Mouse (Mus musculus) lung, postnatal 0 days (tissue): ENCODE data around the gene Mphosph10. TPM values are rescaled to one million over a fixed set of nuclear protein-coding genes. Genes with fewer than 3 reads are reported as not detected.

Experiments
- ATAC-seq: fragments of 200-750 bp; cut with Nextera tagmentation; 2 replicates; pipeline ENCODE4 v1.8.0; 2017; ENCODE audit warnings: moderate library complexity
- DNase-seq: peaks from one replicate; pipeline ENCODE4 v3.0.0-alpha.2; 2016; ENCODE audit warnings: low spot score
- H3K27ac ChIP-seq: fragments of 300-500 bp; sonication (generic); 2 replicates; pipeline ENCODE4 v1.5.1; 2014; ENCODE audit warnings: antibody characterized with exemption, mild to moderate bottlenecking, low read length, mixed read lengths
- H3K27me3 ChIP-seq: fragments of 300-500 bp; sonication (generic); replicated peaks from 2 replicates; pipeline ENCODE4 v1.6.1; 2014; ENCODE audit warnings: low read length, mixed read lengths; ENCODE audit not compliant: insufficient read depth
- H3K36me3 ChIP-seq: fragments of 300-500 bp; sonication (generic); 2 replicates; pipeline ENCODE4 v1.6.1; 2014; ENCODE audit warnings: low read length, mixed read lengths; ENCODE audit not compliant: insufficient read depth
- H3K4me1 ChIP-seq: fragments of 300-500 bp; sonication (generic); 2 replicates; pipeline ENCODE4 v1.6.1; 2014; ENCODE audit warnings: antibody characterized with exemption, low read depth, low read length, mixed read lengths; ENCODE audit not compliant: insufficient read depth
- H3K4me2 ChIP-seq: fragments of 300-500 bp; sonication (generic); replicated peaks from 2 replicates; pipeline ENCODE4 v1.6.1; 2014; ENCODE audit warnings: low read depth, mild to moderate bottlenecking, low read length, moderate library complexity, mixed read lengths
- H3K4me3 ChIP-seq: fragments of 300-500 bp; sonication (generic); 2 replicates; pipeline ENCODE4 v1.5.1; 2014; ENCODE audit warnings: low read depth, low read length
- H3K9ac ChIP-seq: fragments of 300-500 bp; sonication (generic); replicated peaks from 2 replicates; pipeline ENCODE4 v1.6.1; 2014; ENCODE audit warnings: low read depth, mild to moderate bottlenecking
- H3K9me3 ChIP-seq: fragments of 300-500 bp; sonication (generic); 2 replicates; pipeline ENCODE4 v1.6.1; 2016; ENCODE audit warnings: low read length, mixed read lengths
- CTCF ChIP-seq: IDR thresholded peaks from 2 replicates; pipeline ENCODE4 v1.5.1; 2016; ENCODE audit warnings: antibody characterized with exemption, mild to moderate bottlenecking
- EP300 ChIP-seq: IDR thresholded peaks from 2 replicates; pipeline ENCODE4 v1.6.1; 2016; ENCODE audit warnings: antibody characterized with exemption, mild to moderate bottlenecking, control low read depth
- WGBS: fragments of 180-500 bp; shearing (Covaris S2); extraction: QIAGEN DNeasy Blood & Tissue Kit; methylation state at CpG from one replicate; pipeline ENCODE4 v1.1.7; 2014; 5-methylcytosine and 5-hydroxymethylcytosine counted together
- polyA plus RNA-seq: library from polyadenylated mRNA; unstranded; fragments of >200 nt; fragmentation: Nextera tagmentation; extraction: Ambion mirVana; gene quantifications from 2 replicates; pipeline ENCODE4 v1.2.1, GENCODE M21; 2015

Mphosph10 gene
- polyA plus RNA-seq, 1 experiment from 2014 or later, result 18.6 TPM

DNA sequence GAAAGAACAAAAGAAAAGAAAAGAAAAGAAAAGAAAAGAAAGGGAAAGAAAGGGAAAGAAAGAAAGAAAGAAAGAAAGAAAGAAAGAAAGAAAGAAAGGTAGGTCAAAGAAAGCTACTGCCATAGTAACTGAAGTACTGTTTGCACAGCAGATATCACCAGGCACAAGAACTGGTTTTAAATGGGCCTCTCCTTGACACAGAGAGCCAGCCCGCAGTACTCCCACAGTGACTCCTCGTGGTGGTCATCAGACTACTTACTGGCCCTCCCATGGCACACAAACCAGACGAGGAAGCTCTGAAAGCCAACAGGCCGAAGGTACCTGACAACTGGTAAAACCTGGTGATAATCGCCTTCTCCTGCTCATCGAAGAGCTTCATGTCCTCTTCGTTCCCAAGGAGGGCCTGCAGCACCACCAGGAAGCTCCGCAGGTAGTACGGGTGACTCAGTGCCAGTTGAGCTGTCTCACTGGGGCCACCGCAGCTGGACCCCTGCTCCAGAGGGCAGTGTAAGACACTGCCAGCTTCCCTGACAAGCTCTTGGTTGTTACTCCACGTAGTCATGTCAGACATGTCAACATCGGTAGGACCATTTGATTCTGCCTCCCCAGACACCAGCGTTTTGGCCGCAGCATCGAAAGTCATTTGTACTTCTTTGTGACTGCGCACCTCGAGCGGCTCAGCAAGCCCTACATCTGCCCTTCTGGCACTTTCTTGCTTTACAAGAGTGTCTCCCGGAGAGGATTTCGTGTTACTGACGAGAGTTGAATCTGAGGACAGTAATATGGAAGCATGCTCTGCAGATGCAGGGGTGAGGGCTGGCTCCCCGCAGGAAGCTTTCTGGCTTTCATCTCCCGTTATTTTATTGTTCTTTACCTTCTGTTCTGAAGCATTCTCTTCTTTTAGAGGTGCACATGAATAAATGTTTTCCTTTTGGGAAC is 19.9 kb downstream of the Mphosph10 start:
- H3K4me3 ChIP-seq, result no peak overlapping the region
- H3K27me3 ChIP-seq, result no peaks in the 10 kb centered on the region
- H3K4me1 ChIP-seq, result peaks cover 3% of the 10 kb centered on the region; the same call in 1 of the 2 replicates
- DNase-seq (peak; percentile 65), ATAC-seq (peak; percentile 55)
- WGBS, result 87% methylated on average over 23 of the region's 23 CpGs
- H3K36me3 ChIP-seq, result peaks cover 16% of the 10 kb centered on the region; the same call in 1 of the 2 replicates
- H3K27ac ChIP-seq, result 0 out of 2 replicates have a peak overlapping the region, but pooled peaks have one; percentile 9
- H3K9me3 ChIP-seq, result no peaks in the 10 kb centered on the region
- TF ChIP-seq EP300, result no peak; the same call in 1 of the 2 replicates
- TF ChIP-seq CTCF, result peak; percentile 46
- no peak overlapping the region for H3K4me2 ChIP-seq
- H3K9ac ChIP-seq, result no peak overlapping the region

DNA sequence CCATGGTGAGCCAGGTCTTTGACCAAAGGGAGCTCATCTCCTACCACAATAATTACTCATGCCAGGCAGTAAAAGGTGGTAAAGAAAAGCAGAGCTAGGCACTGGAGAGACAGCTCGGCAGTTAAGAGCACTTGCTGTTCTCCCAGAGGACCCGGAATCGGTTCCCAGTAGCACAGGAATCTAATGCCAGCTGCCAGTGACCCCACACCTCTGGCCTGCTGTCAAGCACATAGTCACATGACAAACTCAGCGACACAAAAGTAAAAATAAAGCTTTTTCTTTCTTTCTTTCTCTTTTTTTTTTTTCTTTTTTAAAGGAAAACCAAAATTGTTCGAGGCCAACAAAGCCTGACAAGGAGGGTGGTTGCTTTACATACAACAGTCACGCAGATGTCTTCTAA is 22.2 kb downstream of the Mphosph10 start:
- 84% methylated on average over 6 of the region's 6 CpGs for WGBS
- Histone ChIP-seq H3K36me3 (peaks cover 11% of the 10 kb centered on the region; the same call in 1 of the 2 replicates), H3K4me3 (no peak overlapping the region), H3K9me3 (no peaks in the 10 kb centered on the region), H3K27me3 (no peaks in the 10 kb centered on the region), H3K4me2 (no peak overlapping the region), H3K27ac (no peak overlapping the region), H3K4me1 (peaks cover 3% of the 10 kb centered on the region; the same call in 1 of the 2 replicates), H3K9ac (no peak overlapping the region)
- TF ChIP-seq EP300 (no peak), CTCF (no peak)
- no peak for ATAC-seq
- DNase-seq, result no peak

DNA sequence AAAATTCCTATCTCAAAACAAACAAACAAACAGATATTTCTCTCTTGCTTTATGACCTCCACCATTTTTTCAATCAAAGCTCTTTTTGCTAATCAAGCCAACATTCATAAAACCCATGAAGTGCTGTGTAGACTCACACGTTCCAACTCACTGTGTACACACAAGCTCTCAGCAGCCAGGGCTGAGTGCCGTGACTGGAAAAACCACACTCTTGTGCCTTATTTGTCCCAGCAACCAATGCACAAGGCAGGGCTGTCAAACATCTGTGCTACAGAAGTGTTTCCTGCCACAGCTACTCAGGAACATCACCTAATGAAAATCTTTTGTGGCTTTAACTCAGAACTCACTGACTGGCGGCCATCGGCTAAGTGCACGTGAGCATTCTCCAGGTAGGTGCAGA is 26.2 kb downstream of the Mphosph10 start:
- Histone ChIP-seq H3K4me2 (no peak overlapping the region), H3K4me1 (no peaks in the 10 kb centered on the region), H3K4me3 (no peak overlapping the region), H3K36me3 (peaks cover 11% of the 10 kb centered on the region; the same call in 1 of the 2 replicates), H3K27me3 (no peaks in the 10 kb centered on the region), H3K9ac (no peak overlapping the region), H3K9me3 (no peaks in the 10 kb centered on the region), H3K27ac (peak overlapping the region; percentile 26; the same call in 1 of the 2 replicates)
- DNase-seq, result peak; percentile 78
- peak; percentile 95 for ATAC-seq
- WGBS, result 66% methylated on average over 5 of the region's 5 CpGs
- TF ChIP-seq CTCF (no peak), EP300 (peak; percentile 67)

DNA sequence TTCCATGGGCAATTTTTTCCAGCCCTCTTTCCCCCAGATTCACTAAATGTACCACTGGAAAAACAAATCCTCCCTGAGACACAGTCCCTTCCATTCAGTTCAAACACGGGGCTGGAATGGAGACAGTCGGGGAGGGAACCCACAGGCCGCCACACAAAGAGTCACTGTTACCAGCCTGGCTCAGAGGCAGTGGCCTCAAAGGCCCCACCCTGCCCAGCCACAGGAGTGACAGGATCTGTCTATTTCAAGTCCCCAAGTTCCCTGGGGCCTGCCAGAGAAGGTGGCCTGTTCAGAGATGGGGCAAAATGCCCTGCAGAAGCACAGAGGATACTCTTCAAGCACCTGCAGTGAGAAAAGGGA is 31.5 kb downstream of the Mphosph10 start:
- Histone ChIP-seq H3K4me3 (no peak overlapping the region), H3K36me3 (0 out of 2 replicates have a peak, but pooled peaks cover 11% of the 10 kb centered on the region), H3K9ac (no peak overlapping the region), H3K4me1 (peaks cover 4% of the 10 kb centered on the region; the same call in 1 of the 2 replicates), H3K27ac (no peak overlapping the region), H3K9me3 (no peaks in the 10 kb centered on the region), H3K27me3 (no peaks in the 10 kb centered on the region), H3K4me2 (no peak overlapping the region)
- DNase-seq (no peak), ATAC-seq (no peak)
- TF ChIP-seq CTCF, result no peak
- no peak for TF ChIP-seq EP300
- WGBS, result 60% methylated on average over 3 of the region's 3 CpGs

DNA sequence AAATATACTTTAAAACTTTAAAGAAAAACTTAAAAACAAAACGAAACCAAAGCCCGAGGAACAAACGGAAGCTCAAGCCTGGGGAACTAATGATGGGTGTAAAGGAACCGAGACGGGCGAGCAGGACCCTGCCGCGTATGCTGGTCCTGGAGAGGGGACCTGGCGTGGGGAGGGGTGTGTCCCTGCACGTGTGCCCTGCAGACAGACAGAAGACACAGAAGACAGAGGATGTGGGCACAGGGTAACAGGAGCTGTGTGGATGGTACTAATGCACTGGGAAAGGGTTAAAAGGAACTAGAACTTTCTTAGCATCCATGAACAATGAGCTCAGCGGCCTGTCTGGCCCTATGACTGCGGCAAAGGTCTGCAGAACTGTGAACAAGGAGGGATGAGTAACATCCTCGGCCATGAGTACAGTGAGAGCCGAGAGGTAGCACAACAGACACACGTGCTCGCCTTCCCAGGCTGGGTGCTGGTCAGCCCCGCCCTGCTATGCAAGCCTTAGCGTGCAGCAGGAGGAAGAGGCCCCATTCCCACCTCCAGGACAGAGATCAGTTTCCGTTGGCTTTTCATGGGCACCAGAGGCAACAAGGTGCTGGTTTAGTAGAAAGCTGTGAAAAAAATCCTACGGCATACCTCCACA is 32.0 kb downstream of the Mphosph10 start:
- Histone ChIP-seq H3K27ac (no peak overlapping the region), H3K9ac (no peak overlapping the region), H3K9me3 (no peaks in the 10 kb centered on the region), H3K27me3 (no peaks in the 10 kb centered on the region), H3K4me3 (no peak overlapping the region), H3K36me3 (0 out of 2 replicates have a peak, but pooled peaks cover 11% of the 10 kb centered on the region), H3K4me2 (no peak overlapping the region), H3K4me1 (peaks cover 4% of the 10 kb centered on the region; the same call in 1 of the 2 replicates)
- TF ChIP-seq CTCF (no peak), EP300 (no peak)
- 70% methylated on average over 20 of the region's 20 CpGs for WGBS
- DNase-seq, result no peak
- 0 out of 2 replicates have a peak, but pooled peaks have one; percentile 29 for ATAC-seq

DNA sequence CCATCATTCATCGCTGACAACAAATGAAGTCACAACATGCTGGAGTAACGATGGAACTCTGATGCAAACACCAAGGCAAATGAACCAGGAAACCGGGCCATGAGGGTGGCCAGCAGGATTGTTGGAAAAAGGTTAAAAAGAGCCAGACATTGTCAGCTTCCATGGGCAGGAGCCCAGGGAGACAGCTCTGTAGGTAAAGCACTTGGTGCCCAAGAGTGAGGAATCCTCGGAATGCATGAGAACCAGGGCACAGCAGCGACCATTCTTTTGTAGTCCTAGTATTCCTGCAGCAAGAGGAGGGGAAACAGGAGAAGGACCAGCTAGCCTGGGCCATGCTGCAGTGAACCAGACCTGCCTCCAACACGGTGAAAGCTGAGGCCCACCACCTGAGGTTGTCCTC is 33.4 kb downstream of the Mphosph10 start:
- ATAC-seq (no peak), DNase-seq (no peak)
- H3K9me3 ChIP-seq, result no peaks in the 10 kb centered on the region
- 0 out of 2 replicates have a peak, but pooled peaks cover 11% of the 10 kb centered on the region for H3K36me3 ChIP-seq
- no peak overlapping the region for H3K9ac ChIP-seq
- H3K4me3 ChIP-seq, result no peak overlapping the region
- no peak overlapping the region for H3K27ac ChIP-seq
- no peak overlapping the region for H3K4me2 ChIP-seq
- H3K27me3 ChIP-seq, result no peaks in the 10 kb centered on the region
- peaks cover 4% of the 10 kb centered on the region; the same call in 1 of the 2 replicates for H3K4me1 ChIP-seq
- TF ChIP-seq EP300 (no peak), CTCF (no peak)
- WGBS, result 67% methylated on average over 6 of the region's 6 CpGs
